Mouse (Mus musculus): ENCODE measurements around the gene Lsm14a. TPM values are rescaled to one million over a fixed set of nuclear protein-coding genes. Genes with fewer than 3 reads are reported as not detected.

Gene Lsm14a
- total RNA-seq, 2 experiments from 2014 or later = 81.3 to 87.3 TPM

GRCm38 (mm10) chr7:34319123-34319522 is 74.0 kb downstream of the Lsm14a start:
- peak; percentile 39 to 56 for DNase-seq
- intact Hi-C loops (cut with DNase I) = no loop called here

DNA sequence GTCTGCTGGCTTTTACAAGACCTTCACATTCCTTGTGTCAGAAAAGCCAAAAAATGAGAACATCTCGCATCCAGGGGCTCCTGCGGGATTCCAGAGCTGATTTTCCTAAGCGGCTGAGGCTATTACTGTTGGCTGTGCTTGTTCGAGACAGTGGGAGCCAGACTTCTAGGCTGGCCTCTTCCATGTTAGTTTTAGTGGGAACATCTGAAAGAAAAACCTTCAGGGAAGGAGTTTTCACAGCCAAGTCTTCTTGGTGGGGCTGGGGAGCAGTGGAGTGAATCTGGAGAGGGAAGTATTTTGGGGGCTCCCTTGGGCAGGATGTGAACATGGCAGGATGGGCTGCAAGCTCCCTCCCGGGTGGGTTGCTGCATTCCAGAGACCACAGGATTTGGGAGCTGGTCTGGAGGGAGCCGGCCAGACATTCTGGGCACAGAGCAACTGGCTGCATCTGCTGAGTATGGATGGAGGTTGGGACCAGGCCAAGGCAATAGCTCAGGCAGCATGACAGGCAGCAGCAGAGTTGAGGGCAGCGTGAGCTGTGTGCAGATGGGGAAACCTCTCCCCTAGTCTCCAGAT is 75.1 kb downstream of the Lsm14a start:
- intact Hi-C loops (cut with DNase I) = no loop called here
- DNase-seq = peak; percentile 59 to 68

DNA sequence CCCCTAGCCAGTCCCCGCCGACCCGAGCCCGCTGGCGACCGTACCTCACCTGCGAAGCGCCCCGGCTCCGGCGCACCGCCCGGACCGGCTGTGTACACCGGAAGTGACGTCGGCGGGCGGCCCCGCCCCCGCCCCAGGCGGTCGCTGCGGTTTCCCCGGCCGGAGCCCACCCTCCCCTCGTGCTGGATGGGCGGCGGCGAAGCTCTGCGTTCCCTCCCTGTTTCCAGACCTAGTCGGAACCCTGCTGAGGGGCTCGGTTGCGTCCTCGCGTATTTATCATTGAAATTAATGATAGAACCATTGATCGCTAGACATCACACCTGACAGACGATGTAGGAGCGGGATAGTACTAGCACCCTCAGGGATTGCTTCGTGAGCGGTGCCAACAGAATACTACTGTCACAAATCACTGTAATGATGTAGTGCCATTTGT is 79.7 kb downstream of the Lsm14a start, which contains the start of gene 4931406P16Rik:
Gene 4931406P16Rik (minus strand): TSS at position 109 of the 433 bp plus-strand sequence.
- intact Hi-C loops (cut with DNase I) = loop anchor here (2.0 kb wide), 2 partner anchors 47 to 61 kb away; no protein-coding TSS in a partner anchor
- DNase-seq = peak; percentile 90 to 93

DNA sequence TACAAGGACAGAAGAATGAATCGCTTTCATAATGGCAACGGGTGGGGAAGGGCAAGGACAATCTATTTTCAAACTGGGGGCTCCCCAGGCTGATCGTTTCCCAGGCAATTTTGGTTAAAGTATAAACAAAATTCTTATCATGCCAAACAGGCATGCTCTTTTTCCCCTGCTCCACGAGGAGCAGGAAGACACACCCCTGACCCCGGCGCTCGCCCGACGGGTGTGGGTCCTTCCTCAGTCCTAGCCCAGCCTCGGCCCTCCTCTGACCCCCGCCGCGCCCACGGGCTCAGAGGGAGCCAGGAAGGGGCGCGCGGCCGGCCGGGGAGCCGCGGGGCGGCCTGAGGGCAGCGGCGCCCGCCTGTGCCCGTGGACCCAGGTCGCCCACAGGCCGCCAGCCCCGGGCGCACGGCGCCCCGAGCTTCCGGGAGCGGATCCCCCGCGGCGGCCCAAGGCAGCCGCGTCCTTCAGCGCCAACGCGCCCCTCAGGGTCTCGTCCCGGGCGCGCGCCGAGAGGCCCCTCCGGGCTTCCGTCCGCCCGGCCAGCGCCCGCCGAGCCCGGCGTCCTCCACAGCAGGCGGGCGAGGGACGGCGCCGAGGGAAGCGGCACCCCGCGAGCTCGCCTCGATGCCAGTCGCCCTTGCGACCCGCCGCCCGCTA is 80.2 kb downstream of the Lsm14a start:
- peak; percentile 74 to 83 for DNase-seq
- intact Hi-C loops (cut with DNase I) = loop anchor here (2.0 kb wide), 2 partner anchors 46 to 60 kb away; no protein-coding TSS in a partner anchor

GRCm38 (mm10) chr7:34309186-34309764 is 83.8 kb downstream of the Lsm14a start:
- no peak for DNase-seq
- intact Hi-C loops (cut with DNase I) = no loop called here

GRCm38 (mm10) chr7:34308586-34308985 is 84.5 kb downstream of the Lsm14a start:
- no peak for DNase-seq
- intact Hi-C loops (cut with DNase I) = no loop called here

GRCm38 (mm10) chr7:34305454-34305853 is 87.7 kb downstream of the Lsm14a start:
- intact Hi-C loops (cut with DNase I) = no loop called here
- peak; percentile 40 to 53 for DNase-seq

GRCm38 (mm10) chr7:34302651-34303050 is 90.5 kb downstream of the Lsm14a start:
- intact Hi-C loops (cut with DNase I) = loop anchor here (5.0 kb wide), 1 partner anchor 35 kb away; no protein-coding TSS in a partner anchor
- no peak for DNase-seq

- intact Hi-C loops (cut with DNase I) = loop anchor here (5.0 kb wide), 1 partner anchor 35 kb away; no protein-coding TSS in a partner anchor
- peak; percentile 23 to 26 for DNase-seq
These were observed 91.2 kb downstream of the Lsm14a start for GRCm38 (mm10) chr7:34301952-34302351.

GRCm38 (mm10) chr7:34298818-34299217 is 94.3 kb downstream of the Lsm14a start:
- no peak for DNase-seq
- intact Hi-C loops (cut with DNase I) = no loop called here

- intact Hi-C loops (cut with DNase I) = no loop called here
- DNase-seq = no peak
These were observed 97.0 kb downstream of the Lsm14a start for GRCm38 (mm10) chr7:34296124-34296523.

Other genes starting within 250 kb of the Lsm14a start
- gene Uba2, start 223.7 kb downstream of the Lsm14a start, total RNA-seq (2021) = 10 to 100 TPM; 34.6 to 38.9 TPM
- 10 to 100 TPM; 16.2 to 19.2 TPM for gene Pdcd2l, start 196.7 kb downstream of the Lsm14a start, total RNA-seq (2021)
- gene Gpi1, start 163.0 kb downstream of the Lsm14a start, total RNA-seq (2021) = 100 to 1,000 TPM; 507 to 526 TPM
- gene Gm6096, start 142.3 kb downstream of the Lsm14a start, total RNA-seq (2021) = not detected
- 10 to 100 TPM; 71.5 to 80.6 TPM for gene 4931406P16Rik, start 79.8 kb downstream of the Lsm14a start, total RNA-seq (2021)

Data from heart, postnatal 14 days (tissue).